Comparison of ENCODE assay signal across 7 mouse cellular contexts in genomic region chr11:98412797-98413301, GRCm38 (mm10). TPM values are rescaled to one million over a fixed set of nuclear protein-coding genes. Genes with fewer than 3 reads are reported as not detected.
DNase-seq lines count a peak whose midpoint lies in the region; ATAC-seq and TF ChIP-seq lines count a peak whose summit lies in the region.

No protein-coding gene starts in this region.

- H3K27ac ChIP-seq in forebrain, embryonic 15.5 days (replicated peaks): peak overlapping the region; percentile 71
- peak overlapping the region; percentile 98 for H3K27ac ChIP-seq in kidney, postnatal 0 days
- peak overlapping the region; percentile 40; the same call in 1 of the 2 replicates for H3K27ac ChIP-seq in midbrain, embryonic 11.5 days (ENCODE audit: low read depth, low read length)

- H3K4me3 ChIP-seq in E14TG2a.4 (replicated peaks; ENCODE audit: low read length): peak overlapping the region; percentile 94
- H3K4me3 ChIP-seq in forebrain, embryonic 15.5 days: peak overlapping the region; percentile 66
- peak overlapping the region; percentile 99 for H3K4me3 ChIP-seq in kidney, postnatal 0 days (replicated peaks; ENCODE audit: low read depth, low read length)
- H3K4me3 ChIP-seq in midbrain, embryonic 11.5 days (ENCODE audit: low read depth, low read length): peak overlapping the region; percentile 83

- no peak for TF ChIP-seq CTCF in E14TG2a.4 (conservative IDR thresholded peaks at IDR 0.05; ENCODE audit: low read length)
- TF ChIP-seq CTCF in kidney, postnatal 0 days (IDR thresholded peaks at IDR 0.05; ENCODE audit: low read depth): no peak

- peak; percentile 46 for ATAC-seq in forebrain, embryonic 15.5 days (replicated peaks)
- peak; percentile 31 for ATAC-seq in kidney, postnatal 0 days (replicated peaks; ENCODE audit: low FRiP score, low read depth)
- ATAC-seq in midbrain, embryonic 11.5 days (ENCODE audit: low FRiP score): peak; percentile 34; the same call in 1 of the 2 replicates

- peak overlapping the region; percentile 71 for H3K9ac ChIP-seq in forebrain, embryonic 15.5 days (replicated peaks)
- H3K9ac ChIP-seq in kidney, postnatal 0 days (ENCODE audit: low read depth, low read length): peak overlapping the region; percentile 98
- peak overlapping the region; percentile 88 for H3K9ac ChIP-seq in midbrain, embryonic 11.5 days (ENCODE audit: low read length)

- DNase-seq in B cell, adult 2 months: peak; percentile 16 to 20
- DNase-seq in kidney, postnatal 0 days (ENCODE audit: low spot score): peak; percentile 65
- DNase-seq in midbrain, embryonic 11.5 days (ENCODE audit: low spot score, missing footprints): no peak
- no peak for DNase-seq in layer of hippocampus, adult 11-12 months (ENCODE audit: low spot score)
- DNase-seq in spleen, postnatal 36 days (ENCODE audit: low spot score in 2 of 2): no peak

- peaks cover 40% of the 10 kb centered on the region for H3K4me1 ChIP-seq in E14TG2a.4 (replicated peaks; ENCODE audit: low read depth, low read length)
- peaks cover 26% of the 10 kb centered on the region for H3K4me1 ChIP-seq in forebrain, embryonic 15.5 days
- H3K4me1 ChIP-seq in kidney, postnatal 0 days (replicated peaks; ENCODE audit: insufficient read depth, low read length): peaks cover 27% of the 10 kb centered on the region
- H3K4me1 ChIP-seq in midbrain, embryonic 11.5 days (ENCODE audit: control insufficient read depth, insufficient read depth, low read length): peaks cover 26% of the 10 kb centered on the region

- H3K9me3 ChIP-seq in E14TG2a.4 (ENCODE audit: low read length): no peaks in the 10 kb centered on the region
- no peaks in the 10 kb centered on the region for H3K9me3 ChIP-seq in forebrain, embryonic 15.5 days
- H3K9me3 ChIP-seq in kidney, postnatal 0 days (replicated peaks; ENCODE audit: low read length): no peaks in the 10 kb centered on the region
- H3K9me3 ChIP-seq in midbrain, embryonic 11.5 days (ENCODE audit: control insufficient read depth, low read length): no peaks in the 10 kb centered on the region

- H3K36me3 ChIP-seq in E14TG2a.4 (ENCODE audit: insufficient read depth, low read length): no peaks in the 10 kb centered on the region
- no peaks in the 10 kb centered on the region for H3K36me3 ChIP-seq in forebrain, embryonic 15.5 days
- H3K36me3 ChIP-seq in kidney, postnatal 0 days (ENCODE audit: insufficient read depth, low read length): no peaks in the 10 kb centered on the region
- H3K36me3 ChIP-seq in midbrain, embryonic 11.5 days (ENCODE audit: control insufficient read depth, insufficient read depth, low read length): no peaks in the 10 kb centered on the region

- H3K4me2 ChIP-seq in forebrain, embryonic 15.5 days (replicated peaks): peak overlapping the region; percentile 100
- H3K4me2 ChIP-seq in kidney, postnatal 0 days (ENCODE audit: low read length): peak overlapping the region; percentile 78
- H3K4me2 ChIP-seq in midbrain, embryonic 11.5 days: peak overlapping the region; percentile 98

- H3K27me3 ChIP-seq in E14TG2a.4 (ENCODE audit: insufficient read depth, low read length): peaks cover 62% of the 10 kb centered on the region
- H3K27me3 ChIP-seq in forebrain, embryonic 15.5 days: peaks cover 13% of the 10 kb centered on the region; the same call in 1 of the 2 replicates
- H3K27me3 ChIP-seq in kidney, postnatal 0 days (ENCODE audit: insufficient read depth, low read length): no peaks in the 10 kb centered on the region
- H3K27me3 ChIP-seq in midbrain, embryonic 11.5 days (ENCODE audit: control insufficient read depth, insufficient read depth, low read length): peaks cover 9% of the 10 kb centered on the region

- WGBS in forebrain, embryonic 15.5 days: under 1% methylated on average over 40 of the region's 40 CpGs
- WGBS in kidney, postnatal 0 days: under 1% methylated on average over 40 of the region's 40 CpGs
- WGBS in midbrain, embryonic 11.5 days: under 1% methylated on average over 40 of the region's 40 CpGs

RNA-seq across cellular contexts. Expression of gene Erbb2, which starts 0.6 kb away (rescaled TPM):
- polyA plus RNA-seq in forebrain, embryonic 15.5 days (2015; fragmentation: Nextera tagmentation; extraction: Ambion mirVana): 6.1 and 6.2 TPM in 2 replicates
- polyA plus RNA-seq in kidney, postnatal 0 days (2015; fragmentation: Nextera tagmentation; extraction: Ambion mirVana): 36.1 and 41.1 TPM in 2 replicates
- 14.8 TPM in 2 replicates for polyA plus RNA-seq in midbrain, embryonic 11.5 days (2014; fragmentation: Nextera tagmentation; extraction: Ambion mirVana)

RNA-seq across cellular contexts. Expression of gene Pgap3, which starts 12.6 kb away (rescaled TPM):
- 6.5 and 7.7 TPM in 2 replicates for polyA plus RNA-seq in forebrain, embryonic 15.5 days (2015; fragmentation: Nextera tagmentation; extraction: Ambion mirVana)
- polyA plus RNA-seq in kidney, postnatal 0 days (2015; fragmentation: Nextera tagmentation; extraction: Ambion mirVana): 16.1 and 17.4 TPM in 2 replicates
- 5.6 and 5.7 TPM in 2 replicates for polyA plus RNA-seq in midbrain, embryonic 11.5 days (2014; fragmentation: Nextera tagmentation; extraction: Ambion mirVana)

RNA-seq across cellular contexts. Expression of gene Mien1, which starts 25.9 kb away (rescaled TPM):
- 259 and 263 TPM in 2 replicates for polyA plus RNA-seq in forebrain, embryonic 15.5 days (2015; fragmentation: Nextera tagmentation; extraction: Ambion mirVana)
- polyA plus RNA-seq in kidney, postnatal 0 days (2015; fragmentation: Nextera tagmentation; extraction: Ambion mirVana): 155 and 158 TPM in 2 replicates
- 145 and 158 TPM in 2 replicates for polyA plus RNA-seq in midbrain, embryonic 11.5 days (2014; fragmentation: Nextera tagmentation; extraction: Ambion mirVana)

RNA-seq across cellular contexts. Expression of gene Pnmt, which starts 26.6 kb away (rescaled TPM):
- 0.42 and 0.70 TPM in 2 replicates for polyA plus RNA-seq in forebrain, embryonic 15.5 days (2015; fragmentation: Nextera tagmentation; extraction: Ambion mirVana)
- 3.5 and 3.7 TPM in 2 replicates for polyA plus RNA-seq in kidney, postnatal 0 days (2015; fragmentation: Nextera tagmentation; extraction: Ambion mirVana)
- polyA plus RNA-seq in midbrain, embryonic 11.5 days (2014; fragmentation: Nextera tagmentation; extraction: Ambion mirVana): not detected in 2 replicates

RNA-seq across cellular contexts. Expression of gene Tcap, which starts 29.2 kb away (rescaled TPM):
- 0.18 and 0.20 TPM in 2 replicates for polyA plus RNA-seq in forebrain, embryonic 15.5 days (2015; fragmentation: Nextera tagmentation; extraction: Ambion mirVana)
- 1.8 and 2.1 TPM in 2 replicates for polyA plus RNA-seq in kidney, postnatal 0 days (2015; fragmentation: Nextera tagmentation; extraction: Ambion mirVana)
- not detected in 2 replicates for polyA plus RNA-seq in midbrain, embryonic 11.5 days (2014; fragmentation: Nextera tagmentation; extraction: Ambion mirVana)

Comparison
In these comparisons a context has a peak if more than half of its experiments do, and no peak if none do; other contexts are left out.
1. DNase-seq: peak in B cell, adult 2 months (2 of 2) and kidney, postnatal 0 days (single experiment); none in midbrain, embryonic 11.5 days (single experiment), layer of hippocampus, adult 11-12 months (single experiment) and spleen, postnatal 36 days (0 of 2).
2. H3K27ac ChIP-seq: peak in every context shown above with its lines; median percentile 98 in kidney, postnatal 0 days; 71 in forebrain, embryonic 15.5 days; 40 in midbrain, embryonic 11.5 days.
3. Peak in every context shown above with its lines, with median percentiles within 50 percentile points of each other: H3K4me3 ChIP-seq, ATAC-seq, H3K4me2 ChIP-seq and H3K9ac ChIP-seq.